Mouse (Mus musculus) effector memory CD4-positive, alpha-beta T cell, adult 7 months (primary cell): Measurements from ENCODE around the gene Spata45. TPM values are rescaled to one million over a fixed set of nuclear protein-coding genes. Genes with fewer than 3 reads are reported as not detected.

ENCODE experiments used
- polyA plus RNA-seq: library from polyadenylated mRNA; unstranded; fragments of 100-300 nt; shearing (Covaris generic); gene quantifications from one replicate; pipeline ENCODE4 v1.2.1, GENCODE M21; 2017

Gene Spata45
- not detected for polyA plus RNA-seq

GRCm38 (mm10) chr1:191036554-191037334 is at the start of gene Spata45:
Gene Spata45 (plus strand): TSS chr1:191036639.

GRCm38 (mm10) chr1:191026021-191026713 is 10.3 kb upstream of the Spata45 start, which contains the start of gene Flvcr1:
Gene Flvcr1 (minus strand): TSS chr1:191026158.

GRCm38 (mm10) chr1:191062781-191063485 is 26.5 kb downstream of the Spata45 start, which contains the start of the genes Tatdn3 and Nsl1:
Gene Tatdn3 (minus strand): TSS chr1:191062932.
Gene Nsl1 (plus strand): TSS chr1:191063012.

Other genes with a start within 250 kb of the Spata45 start
- 12.5 TPM for gene Rps6kc1, start 124.9 kb upstream of the Spata45 start, polyA plus RNA-seq
- 81.1 TPM for gene Angel2, start 111.5 kb upstream of the Spata45 start, polyA plus RNA-seq
- gene Vash2, start 57.3 kb upstream of the Spata45 start, polyA plus RNA-seq, result 0.10 TPM
- 36.1 TPM for gene Flvcr1, start 10.5 kb upstream of the Spata45 start, polyA plus RNA-seq
- 9.5 TPM for gene Tatdn3, start 26.3 kb downstream of the Spata45 start, polyA plus RNA-seq
- 0.89 TPM for gene Nsl1, start 26.4 kb downstream of the Spata45 start, polyA plus RNA-seq
- not detected for gene Batf3, start 61.2 kb downstream of the Spata45 start, polyA plus RNA-seq
- not detected for gene Fam71a, start 128.2 kb downstream of the Spata45 start, polyA plus RNA-seq
- gene Atf3, start 181.4 kb downstream of the Spata45 start, polyA plus RNA-seq, result 48.1 TPM